Mouse (Mus musculus) G1E (cell line): ENCODE data around the gene Smim23. TPM values are rescaled to one million over a fixed set of nuclear protein-coding genes. Genes with fewer than 3 reads are reported as not detected.

Experiments
- ATAC-seq: 2 replicates; pipeline ENCODE4 v1.8.0; 2016; ENCODE audit warnings: mild to moderate bottlenecking; ENCODE audit not compliant: insufficient number of reproducible peaks, poor library complexity, low FRiP score, severe bottlenecking; ENCODE audit errors: extremely low read depth
- DNase-seq: peaks from one replicate; pipeline ENCODE4 v3.0.0; 2012; ENCODE audit warnings: low spot score
- H3K27me3 ChIP-seq: 2 replicates; pipeline ENCODE4 v1.6.1; 2012; ENCODE audit warnings: mild to moderate bottlenecking, low read length, inconsistent platforms; ENCODE audit not compliant: insufficient read depth
- H3K36me3 ChIP-seq: replicated peaks from 2 replicates; pipeline ENCODE3; 2012; ENCODE audit warnings: mild to moderate bottlenecking, inconsistent platforms
- H3K4me1 ChIP-seq: 2 replicates; pipeline ENCODE4 v1.6.1; 2012; ENCODE audit warnings: low read depth, low read length, inconsistent platforms, mixed read lengths; ENCODE audit not compliant: insufficient read depth
- H3K4me3 ChIP-seq: 2 replicates; pipeline ENCODE4 v1.5.1; 2012; ENCODE audit warnings: low read depth, mild to moderate bottlenecking, inconsistent platforms, low read length, moderate library complexity, mixed read lengths
- H3K9me3 ChIP-seq: replicated peaks from 2 replicates; pipeline ENCODE4 v1.6.1; 2012; ENCODE audit warnings: inconsistent platforms
- CTCF ChIP-seq: IDR thresholded peaks from 2 replicates; pipeline ENCODE4 v1.5.1; 2012; ENCODE audit warnings: low read depth, low read length, inconsistent platforms, mixed read lengths
- GATA1 ChIP-seq: IDR thresholded peaks from 2 replicates; pipeline ENCODE4 v1.6.1; 2012; ENCODE audit warnings: borderline replicate concordance, low read length, inconsistent platforms, mixed read lengths
- GATA2 ChIP-seq: IDR thresholded peaks from 2 replicates; pipeline ENCODE4 v1.6.1; 2012; ENCODE audit warnings: low read depth, low read length, inconsistent platforms, borderline replicate concordance
- POLR2AphosphoS5 ChIP-seq: IDR thresholded peaks from 2 replicates; pipeline ENCODE4 v1.6.1; 2012; ENCODE audit warnings: low read depth, low read length, inconsistent platforms; ENCODE audit not compliant: insufficient replicate concordance
- TAL1 ChIP-seq: conservative IDR thresholded peaks from 2 replicates; pipeline ENCODE4 v1.6.1; 2012; ENCODE audit warnings: low read depth, low read length, inconsistent platforms, mixed read lengths
- polyA plus RNA-seq: library from polyadenylated mRNA; stranded (reverse); fragments of >175 nt; gene quantifications from 2 replicates; pipeline ENCODE4 v1.2.3, GENCODE M21; 2012
- total RNA-seq, 2 experiments: library from RNA; stranded (forward) in 1 of 2; stranded (reverse) in 1 of 2; fragments of 200-1000 nt in 1 of 2; fragments of >200 nt in 1 of 2; fragmentation: Nextera tagmentation in 1 of 2; gene quantifications; 2 replicates each; pipeline ENCODE4 v1.2.3; 2014 to 2017

The Smim23 gene
- total and polyA plus RNA-seq, 3 experiments: not detected

DNA sequence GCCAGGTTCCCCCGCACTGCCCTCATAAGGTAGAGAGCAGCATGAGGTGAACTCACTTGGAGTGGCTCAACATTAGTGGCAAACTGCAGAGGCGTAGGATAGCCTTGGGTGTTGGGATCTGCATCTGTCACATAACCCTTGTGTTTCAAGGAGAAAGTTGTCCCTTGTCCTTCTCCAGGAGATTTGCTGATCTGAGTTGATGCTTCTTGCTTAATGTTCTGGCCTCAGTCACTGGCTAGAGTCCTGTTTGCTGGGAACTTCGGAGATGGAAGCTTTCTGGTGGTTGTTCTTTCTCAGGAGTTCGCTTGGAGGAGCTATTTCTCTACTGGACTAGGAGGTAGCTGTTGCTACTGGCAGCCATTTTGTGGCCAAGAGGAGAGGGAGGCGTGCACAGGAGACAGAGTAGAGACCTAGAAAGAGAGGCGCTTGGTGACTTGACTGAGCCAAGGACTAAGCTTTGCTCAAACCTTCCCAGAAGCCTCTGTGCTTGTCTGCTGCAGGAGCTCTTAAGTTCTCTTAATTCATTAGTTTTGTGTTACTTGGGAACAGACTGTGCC is 38.7 kb downstream of the Smim23 start:
- Histone ChIP-seq H3K9me3 (no peaks in the 10 kb centered on the region), H3K4me3 (no peak overlapping the region), H3K27me3 (no peaks in the 10 kb centered on the region; the same call in 1 of the 2 replicates), H3K4me1 (no peaks in the 10 kb centered on the region), H3K36me3 (no peaks in the 10 kb centered on the region)
- TF ChIP-seq GATA1 (no peak), POLR2AphosphoS5 (no peak), GATA2 (no peak), CTCF (no peak), TAL1 (no peak)
- DNase-seq (no peak), ATAC-seq (no peak)

- H3K9me3 ChIP-seq: no peaks in the 10 kb centered on the region
- no peak for ATAC-seq
- DNase-seq: no peak
- no peak overlapping the region for H3K4me3 ChIP-seq
- no peaks in the 10 kb centered on the region for H3K36me3 ChIP-seq
- TF ChIP-seq TAL1 (no peak), GATA2 (no peak), CTCF (no peak), POLR2AphosphoS5 (no peak), GATA1 (no peak)
- no peaks in the 10 kb centered on the region for H3K4me1 ChIP-seq
- H3K27me3 ChIP-seq: no peaks in the 10 kb centered on the region; the same call in 1 of the 2 replicates
Measured at GRCm38 (mm10) chr11:32782724-32783123, 41.7 kb downstream of the Smim23 start.

DNA sequence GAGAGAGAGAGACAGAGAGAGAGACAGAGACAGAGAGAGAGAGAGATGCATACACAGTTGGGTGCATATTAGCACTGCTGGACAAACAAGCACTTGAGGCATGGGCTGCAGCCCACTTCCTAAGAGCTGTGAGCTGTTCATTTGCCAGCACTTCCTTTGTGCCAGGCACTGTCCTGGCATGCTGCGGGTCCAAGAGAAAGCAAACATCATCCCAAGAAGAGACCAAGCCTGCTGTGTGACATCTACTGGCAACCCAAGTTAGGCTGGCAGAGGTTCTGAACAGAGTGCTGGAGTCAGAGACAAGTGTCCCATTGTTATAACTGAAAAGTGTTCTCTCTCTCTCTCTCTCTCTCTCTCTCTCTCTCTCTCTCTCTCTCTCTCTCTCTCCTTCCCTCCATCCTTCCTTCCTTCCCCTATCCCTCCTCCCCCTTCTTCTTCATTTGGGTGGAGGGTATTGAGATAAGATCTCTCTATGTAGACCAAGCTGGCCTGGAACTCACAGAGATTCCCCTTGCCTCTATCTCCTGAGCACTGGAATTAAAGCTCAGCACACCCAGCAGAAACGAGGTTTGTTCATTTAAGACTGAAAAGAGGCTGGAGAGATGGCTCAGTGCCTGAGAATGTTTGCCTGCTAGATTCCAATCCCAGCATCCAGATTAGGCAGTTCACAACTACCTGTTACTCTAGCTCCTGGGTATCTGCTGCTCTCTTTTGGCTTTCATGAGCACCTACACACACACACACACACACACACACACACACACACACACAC is 42.6 kb downstream of the Smim23 start:
- TF ChIP-seq TAL1 (no peak), GATA2 (no peak), POLR2AphosphoS5 (no peak), GATA1 (no peak), CTCF (no peak)
- DNase-seq (no peak), ATAC-seq (no peak)
- H3K36me3 ChIP-seq: no peaks in the 10 kb centered on the region
- H3K4me1 ChIP-seq: no peaks in the 10 kb centered on the region
- H3K27me3 ChIP-seq: no peaks in the 10 kb centered on the region
- no peaks in the 10 kb centered on the region for H3K9me3 ChIP-seq
- H3K4me3 ChIP-seq: no peak overlapping the region

DNA sequence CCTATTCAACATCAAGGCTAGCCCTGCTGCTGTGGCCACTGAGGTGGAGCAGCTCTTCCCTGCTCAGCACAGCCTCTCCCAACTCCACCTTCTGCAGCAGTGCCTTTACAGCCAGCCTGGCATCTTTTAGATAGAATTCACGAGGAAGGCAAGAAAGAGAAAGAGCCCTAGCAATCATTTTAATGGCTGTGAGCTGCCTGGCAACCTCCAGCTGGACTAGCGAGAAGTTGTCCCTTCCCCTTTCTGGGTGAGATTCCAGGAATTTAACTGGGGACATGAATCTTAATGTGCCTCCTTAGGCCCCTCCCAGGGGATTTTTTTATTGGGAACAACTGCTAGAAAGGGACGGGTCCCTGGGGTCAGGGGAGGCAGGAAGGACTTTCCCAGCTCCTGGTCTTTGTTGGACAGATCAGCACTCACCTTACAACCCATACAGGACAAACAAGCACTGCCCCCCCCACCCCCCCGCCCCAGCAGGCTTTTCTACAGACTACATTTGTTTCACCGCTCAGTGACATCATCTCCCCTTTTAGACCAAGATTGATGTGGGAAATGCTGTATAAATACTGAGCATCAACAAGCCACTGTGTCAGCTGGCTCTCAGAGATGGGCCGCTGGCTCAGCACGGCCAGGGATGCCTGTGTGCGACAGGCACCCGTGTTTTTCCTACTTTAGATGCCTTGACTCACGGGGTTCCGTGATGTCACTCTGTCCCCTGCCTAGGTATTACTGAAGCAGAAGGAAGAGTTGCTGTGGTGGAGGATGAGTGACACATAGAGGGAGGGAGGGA is 43.5 kb downstream of the Smim23 start:
- TF ChIP-seq POLR2AphosphoS5 (no peak), TAL1 (no peak), GATA2 (no peak), CTCF (no peak), GATA1 (no peak)
- H3K4me1 ChIP-seq: no peaks in the 10 kb centered on the region
- no peak overlapping the region for H3K4me3 ChIP-seq
- no peak for ATAC-seq
- H3K36me3 ChIP-seq: no peaks in the 10 kb centered on the region
- 0 out of 2 replicates have a peak, but pooled peaks cover 3% of the 10 kb centered on the region for H3K9me3 ChIP-seq
- DNase-seq: no peak
- H3K27me3 ChIP-seq: 0 out of 2 replicates have a peak, but pooled peaks cover 3% of the 10 kb centered on the region

DNA sequence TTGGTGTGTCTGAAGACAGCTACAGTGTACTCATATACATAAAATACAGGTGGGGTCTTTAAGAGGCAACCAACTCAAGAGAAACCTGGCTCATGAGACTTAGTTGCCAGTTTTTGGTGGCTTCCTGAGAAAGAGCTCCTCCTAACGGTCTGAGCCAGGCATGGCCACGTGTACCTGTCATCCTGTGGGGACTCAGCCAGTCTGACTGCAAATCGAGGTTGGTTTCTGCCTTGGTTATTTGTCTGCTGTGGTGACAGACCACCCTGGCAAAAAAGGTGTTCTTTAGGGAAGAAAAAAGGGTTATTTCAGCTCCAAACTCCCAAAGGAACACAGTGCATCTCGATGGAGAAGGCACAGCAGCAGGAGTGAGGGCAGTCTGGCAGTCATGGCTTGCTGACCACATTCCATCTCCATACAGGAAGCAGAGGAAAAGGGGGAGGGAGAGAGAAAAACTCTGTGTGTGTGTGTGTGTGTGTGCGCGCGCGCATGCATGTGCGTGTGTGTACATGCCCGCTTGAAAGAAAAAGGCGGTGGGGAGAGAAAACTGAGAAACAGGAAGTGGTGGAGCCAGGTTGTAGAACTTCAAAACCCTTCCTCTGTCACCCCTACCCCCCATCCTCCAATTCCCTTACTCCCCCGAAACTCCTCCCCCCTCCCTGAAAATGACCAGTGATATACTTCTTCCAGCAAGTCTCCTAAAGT is 55.6 kb downstream of the Smim23 start:
- ATAC-seq (no peak), DNase-seq (no peak)
- Histone ChIP-seq H3K4me3 (no peak overlapping the region), H3K36me3 (no peaks in the 10 kb centered on the region), H3K9me3 (no peaks in the 10 kb centered on the region), H3K4me1 (0 out of 2 replicates have a peak, but pooled peaks cover 3% of the 10 kb centered on the region), H3K27me3 (peaks cover 15% of the 10 kb centered on the region)
- TF ChIP-seq GATA1 (no peak), GATA2 (no peak), TAL1 (no peak)

Other genes with a start within 250 kb of the Smim23 start
- 32.6 and 39.8 TPM in 2 replicates for gene Fbxw11, start 181.9 kb downstream of the Smim23 start, total RNA-seq (2014; fragmentation: Nextera tagmentation)
- gene Fbxw11, start 181.9 kb downstream of the Smim23 start, total RNA-seq (2017): 51.4 and 53.7 TPM in 2 replicates
- gene Fbxw11, start 181.9 kb downstream of the Smim23 start, polyA plus RNA-seq: 16.9 and 24.0 TPM in 2 replicates